Mouse (Mus musculus) CH12F3 (cell line): Measurements from ENCODE around the gene Dvl2.

Experiments
- in situ Hi-C: fragments of 300-500 bp; cut with MboI; formaldehyde crosslinking; loops from 2 replicates; pipeline ENCODE4 v1.14.3; 2020; ENCODE audit warnings: low sequenced_read_pairs

The Dvl2 gene

GRCm38 (mm10) chr11:70026689-70027088, 26.3 kb downstream of the Dvl2 start:
- in situ Hi-C loops, result no loop called here

GRCm38 (mm10) chr11:70027397-70027796, 27.0 kb downstream of the Dvl2 start:
- in situ Hi-C loops, result no loop called here

GRCm38 (mm10) chr11:70028401-70029129, 28.2 kb downstream of the Dvl2 start:
- in situ Hi-C loops, result no loop called here

- in situ Hi-C loops, result no loop called here
These were observed 28.9 kb downstream of the Dvl2 start for GRCm38 (mm10) chr11:70029130-70029801.

- in situ Hi-C loops, result no loop called here
These were observed 29.6 kb downstream of the Dvl2 start for GRCm38 (mm10) chr11:70029829-70030550.

GRCm38 (mm10) chr11:70030651-70031320, 30.4 kb downstream of the Dvl2 start:
- in situ Hi-C loops, result no loop called here

GRCm38 (mm10) chr11:70031321-70031670, 30.9 kb downstream of the Dvl2 start:
- in situ Hi-C loops, result no loop called here

- in situ Hi-C loops, result no loop called here
These were observed 37.8 kb downstream of the Dvl2 start for GRCm38 (mm10) chr11:70038174-70038573.

GRCm38 (mm10) chr11:70039631-70040030, 39.2 kb downstream of the Dvl2 start:
- in situ Hi-C loops, result no loop called here

- in situ Hi-C loops, result no loop called here
These were observed 39.8 kb downstream of the Dvl2 start for GRCm38 (mm10) chr11:70040184-70040583.

- in situ Hi-C loops, result no loop called here
These were observed 42.1 kb downstream of the Dvl2 start for GRCm38 (mm10) chr11:70042309-70043085.

GRCm38 (mm10) chr11:70043665-70044064, 43.3 kb downstream of the Dvl2 start:
- in situ Hi-C loops, result no loop called here

- in situ Hi-C loops, result no loop called here
These were observed 45.0 kb downstream of the Dvl2 start for GRCm38 (mm10) chr11:70045435-70045834.

- in situ Hi-C loops, result no loop called here
These were observed 49.0 kb downstream of the Dvl2 start for GRCm38 (mm10) chr11:70049366-70049765.

- in situ Hi-C loops, result loop anchor here (25.0 kb wide), 1 partner anchor 137 kb away; no protein-coding TSS in a partner anchor
These were observed 49.4 kb downstream of the Dvl2 start for GRCm38 (mm10) chr11:70049816-70050215.

GRCm38 (mm10) chr11:70053156-70053555, 52.8 kb downstream of the Dvl2 start:
- in situ Hi-C loops, result loop anchor here (25.0 kb wide), 1 partner anchor 134 kb away; no protein-coding TSS in a partner anchor

GRCm38 (mm10) chr11:70053898-70054570, 53.6 kb downstream of the Dvl2 start, which contains the start of gene Asgr1:
Gene Asgr1 (plus strand): TSS chr11:70054085.
- in situ Hi-C loops, result loop anchor here (25.0 kb wide), 1 partner anchor 133 kb away; no protein-coding TSS in a partner anchor

GRCm38 (mm10) chr11:70055618-70056214, 55.3 kb downstream of the Dvl2 start:
- in situ Hi-C loops, result loop anchor here (25.0 kb wide), 1 partner anchor 132 kb away; no protein-coding TSS in a partner anchor

- in situ Hi-C loops, result loop anchor here (25.0 kb wide), 1 partner anchor 129 kb away; no protein-coding TSS in a partner anchor
These were observed 57.4 kb downstream of the Dvl2 start for GRCm38 (mm10) chr11:70057805-70058204.
